Comparison of ENCODE assay signal across 8 mouse cellular contexts in genomic region chr6:136804705-136805408, GRCm38 (mm10). TPM values are rescaled to one million over a fixed set of nuclear protein-coding genes. Genes with fewer than 3 reads are reported as not detected.
DNase-seq lines count a peak whose midpoint lies in the region; ATAC-seq and TF ChIP-seq lines count a peak whose summit lies in the region.

No protein-coding gene starts in this region.

- H3K27ac ChIP-seq in heart, embryonic 11.5 days (ENCODE audit: low read depth, low read length): peak overlapping the region; percentile 100
- H3K27ac ChIP-seq in ES-Bruce4 (ENCODE audit: insufficient read depth, low read length): peak overlapping the region; percentile 54
- H3K27ac ChIP-seq in forebrain, embryonic 16.5 days (ENCODE audit: low read length): peak overlapping the region; percentile 100
- peak overlapping the region; percentile 100 for H3K27ac ChIP-seq in liver, embryonic 15.5 days (replicated peaks)

- H3K4me3 ChIP-seq in heart, embryonic 11.5 days (ENCODE audit: low read depth, low read length): peak overlapping the region; percentile 75
- 0 out of 2 replicates have a peak overlapping the region, but pooled peaks have one; percentile 8 for H3K4me3 ChIP-seq in ES-Bruce4 (ENCODE audit: low read depth, low read length)
- peak overlapping the region; percentile 82 for H3K4me3 ChIP-seq in forebrain, embryonic 16.5 days (replicated peaks; ENCODE audit: low read length)
- H3K4me3 ChIP-seq in liver, embryonic 15.5 days (replicated peaks): peak overlapping the region; percentile 67

- 32% methylated on average over 9 of the region's 9 CpGs for WGBS in heart, embryonic 11.5 days (ENCODE audit: insufficient replicate concordance)
- 25% methylated on average over 9 of the region's 9 CpGs for WGBS in forebrain, embryonic 16.5 days
- 6% methylated on average over 9 of the region's 9 CpGs for WGBS in liver, embryonic 15.5 days (ENCODE audit: insufficient replicate concordance)

- peak overlapping the region; percentile 99 for H3K9ac ChIP-seq in heart, embryonic 11.5 days (ENCODE audit: low read depth, low read length)
- peak overlapping the region; percentile 29; the same call in 1 of the 2 replicates for H3K9ac ChIP-seq in ES-Bruce4 (ENCODE audit: low read depth, poor library complexity, severe bottlenecking)
- peak overlapping the region; percentile 96; the same call in 1 of the 2 replicates for H3K9ac ChIP-seq in forebrain, embryonic 16.5 days (replicated peaks; ENCODE audit: low read depth, low read length)
- peak overlapping the region; percentile 84 for H3K9ac ChIP-seq in liver, embryonic 15.5 days

- no peak for ATAC-seq in heart, embryonic 11.5 days (replicated peaks; ENCODE audit: insufficient number of reproducible peaks, low FRiP score, low TSS enrichment)
- ATAC-seq in forebrain, embryonic 16.5 days: no peak
- no peak for ATAC-seq in liver, embryonic 15.5 days (ENCODE audit: insufficient read depth)

- intact Hi-C loops in heart, postnatal 14 days (cut with DNase I): loop anchor here (2.0 kb wide), 1 partner anchor 26 kb away; no protein-coding TSS in a partner anchor

- no peaks in the 10 kb centered on the region for H3K9me3 ChIP-seq in heart, embryonic 11.5 days (replicated peaks; ENCODE audit: control insufficient read depth, low read length)
- peaks cover 3% of the 10 kb centered on the region; the same call in 1 of the 2 replicates for H3K9me3 ChIP-seq in ES-Bruce4 (replicated peaks; ENCODE audit: control insufficient read depth, insufficient read depth, low read length, poor library complexity, severe bottlenecking)
- H3K9me3 ChIP-seq in forebrain, embryonic 16.5 days (ENCODE audit: control insufficient read depth, low read length): no peaks in the 10 kb centered on the region
- no peaks in the 10 kb centered on the region for H3K9me3 ChIP-seq in liver, embryonic 15.5 days (replicated peaks)

- peaks cover 11% of the 10 kb centered on the region for H3K4me1 ChIP-seq in heart, embryonic 11.5 days (ENCODE audit: control insufficient read depth, insufficient read depth, low read length)
- H3K4me1 ChIP-seq in ES-Bruce4 (ENCODE audit: control insufficient read depth, insufficient read depth, low read length): peaks cover 4% of the 10 kb centered on the region
- peaks cover 28% of the 10 kb centered on the region for H3K4me1 ChIP-seq in forebrain, embryonic 16.5 days (replicated peaks; ENCODE audit: control insufficient read depth, insufficient read depth, low read length)
- peaks cover 65% of the 10 kb centered on the region for H3K4me1 ChIP-seq in liver, embryonic 15.5 days (replicated peaks)

- no peak for TF ChIP-seq EP300 in ES-Bruce4 (IDR thresholded peaks at IDR 0.05; ENCODE audit: insufficient read depth, low read depth, low read length)

- H3K27me3 ChIP-seq in heart, embryonic 11.5 days (ENCODE audit: control insufficient read depth, insufficient read depth, low read length): no peaks in the 10 kb centered on the region
- no peaks in the 10 kb centered on the region; the same call in 1 of the 2 replicates for H3K27me3 ChIP-seq in ES-Bruce4 (ENCODE audit: control insufficient read depth, insufficient read depth, low read length, poor library complexity, severe bottlenecking)
- H3K27me3 ChIP-seq in forebrain, embryonic 16.5 days (replicated peaks; ENCODE audit: control insufficient read depth, insufficient read depth, low read length): no peaks in the 10 kb centered on the region
- no peaks in the 10 kb centered on the region for H3K27me3 ChIP-seq in liver, embryonic 15.5 days

- TF ChIP-seq POLR2A in ES-Bruce4 (IDR thresholded peaks at IDR 0.05; ENCODE audit: insufficient read depth, low read length): no peak

- H3K36me3 ChIP-seq in heart, embryonic 11.5 days (ENCODE audit: control insufficient read depth, insufficient read depth, low read length): no peaks in the 10 kb centered on the region
- peaks cover 4% of the 10 kb centered on the region; the same call in 1 of the 2 replicates for H3K36me3 ChIP-seq in ES-Bruce4 (ENCODE audit: control insufficient read depth, insufficient read depth, low read length, poor library complexity, severe bottlenecking)
- H3K36me3 ChIP-seq in forebrain, embryonic 16.5 days (ENCODE audit: control insufficient read depth, insufficient read depth): no peaks in the 10 kb centered on the region
- no peaks in the 10 kb centered on the region for H3K36me3 ChIP-seq in liver, embryonic 15.5 days (replicated peaks)

- no peak for DNase-seq in heart, postnatal 14 days
- DNase-seq in adrenal gland, postnatal 36 days: no peak
- DNase-seq in thymus, adult 18-20 months: no peak
- no peak for DNase-seq in spleen, postnatal 4 days (ENCODE audit: low spot score in 2 of 2)

- peak overlapping the region; percentile 95 for H3K4me2 ChIP-seq in heart, embryonic 11.5 days
- H3K4me2 ChIP-seq in forebrain, embryonic 16.5 days (ENCODE audit: low read length): peak overlapping the region; percentile 81
- peak overlapping the region; percentile 84 for H3K4me2 ChIP-seq in liver, embryonic 15.5 days

- no peak for TF ChIP-seq CTCF in ES-Bruce4 (IDR thresholded peaks at IDR 0.05; ENCODE audit: low read depth, low read length)

RNA-seq across cellular contexts. Expression of gene Hist4h4, which starts 0.6 kb away (rescaled TPM):
- polyA plus RNA-seq in heart, embryonic 11.5 days (2014; fragmentation: Nextera tagmentation; extraction: Ambion mirVana): 0.17 and 0.51 TPM in 2 replicates
- 10 to 100 TPM; 12.1 to 15.3 TPM for total RNA-seq in heart, postnatal 14 days (2021)
- 0.46 and 0.63 TPM in 2 replicates for polyA plus RNA-seq in ES-Bruce4 (2011; ENCODE audit: insufficient read depth, insufficient read length, low read depth, missing spikeins)
- 0.62 and 0.81 TPM in 2 replicates for polyA plus RNA-seq in forebrain, embryonic 16.5 days (2015; fragmentation: Nextera tagmentation; extraction: Ambion mirVana)
- polyA plus RNA-seq in liver, embryonic 15.5 days (2015; fragmentation: Nextera tagmentation; extraction: Ambion mirVana): 0.93 and 1.2 TPM in 2 replicates
- 10 to 100 TPM; 11.3 to 12.3 TPM for total RNA-seq in adrenal gland, postnatal 36 days (2021)

RNA-seq across cellular contexts. Expression of gene H2afj, which starts 3.2 kb away (rescaled TPM):
- polyA plus RNA-seq in heart, embryonic 11.5 days (2014; fragmentation: Nextera tagmentation; extraction: Ambion mirVana): 81.7 and 91.1 TPM in 2 replicates
- 10 to 100 TPM; 33.4 to 38.2 TPM for total RNA-seq in heart, postnatal 14 days (2021)
- 34.3 and 45.0 TPM in 2 replicates for polyA plus RNA-seq in ES-Bruce4 (2011; ENCODE audit: insufficient read depth, insufficient read length, low read depth, missing spikeins)
- polyA plus RNA-seq in forebrain, embryonic 16.5 days (2015; fragmentation: Nextera tagmentation; extraction: Ambion mirVana): 107 and 113 TPM in 2 replicates
- 113 and 131 TPM in 2 replicates for polyA plus RNA-seq in liver, embryonic 15.5 days (2015; fragmentation: Nextera tagmentation; extraction: Ambion mirVana)
- 100 to 1,000 TPM; 173 to 208 TPM for total RNA-seq in adrenal gland, postnatal 36 days (2021)

RNA-seq across cellular contexts. Expression of gene BC049715, which starts 22.6 kb away (rescaled TPM):
- polyA plus RNA-seq in heart, embryonic 11.5 days (2014; fragmentation: Nextera tagmentation; extraction: Ambion mirVana): 1.6 and 2.1 TPM in 2 replicates
- 1 to 10 TPM; 1.0 to 1.3 TPM for total RNA-seq in heart, postnatal 14 days (2021)
- 0.25 and 0.49 TPM in 2 replicates for polyA plus RNA-seq in ES-Bruce4 (2011; ENCODE audit: insufficient read depth, insufficient read length, low read depth, missing spikeins)
- 1.0 and 1.4 TPM in 2 replicates for polyA plus RNA-seq in forebrain, embryonic 16.5 days (2015; fragmentation: Nextera tagmentation; extraction: Ambion mirVana)
- 0.71 and 1.0 TPM in 2 replicates for polyA plus RNA-seq in liver, embryonic 15.5 days (2015; fragmentation: Nextera tagmentation; extraction: Ambion mirVana)
- 1 to 10 TPM in 1 of 2 experiments, under 1 TPM in 1; 0.43 to 1.2 TPM for total RNA-seq in adrenal gland, postnatal 36 days (2021)

RNA-seq across cellular contexts. Expression of gene Wbp11, which starts 23.2 kb away (rescaled TPM):
- 93.5 and 107 TPM in 2 replicates for polyA plus RNA-seq in heart, embryonic 11.5 days (2014; fragmentation: Nextera tagmentation; extraction: Ambion mirVana)
- 10 to 100 TPM; 64.3 to 66.0 TPM for total RNA-seq in heart, postnatal 14 days (2021)
- 151 and 164 TPM in 2 replicates for polyA plus RNA-seq in ES-Bruce4 (2011; ENCODE audit: insufficient read depth, insufficient read length, low read depth, missing spikeins)
- polyA plus RNA-seq in forebrain, embryonic 16.5 days (2015; fragmentation: Nextera tagmentation; extraction: Ambion mirVana): 79.2 and 82.3 TPM in 2 replicates
- 49.0 and 51.6 TPM in 2 replicates for polyA plus RNA-seq in liver, embryonic 15.5 days (2015; fragmentation: Nextera tagmentation; extraction: Ambion mirVana)
- total RNA-seq in adrenal gland, postnatal 36 days (2021): 10 to 100 TPM; 77.0 to 78.2 TPM

RNA-seq across cellular contexts. Expression of gene Gucy2c, which starts 23.3 kb away (rescaled TPM):
- 0.11 TPM in 1 of 2 replicates, not detected in the other for polyA plus RNA-seq in heart, embryonic 11.5 days (2014; fragmentation: Nextera tagmentation; extraction: Ambion mirVana)
- not detected for total RNA-seq in heart, postnatal 14 days (2021)
- polyA plus RNA-seq in ES-Bruce4 (2011; ENCODE audit: insufficient read depth, insufficient read length, low read depth, missing spikeins): not detected in 2 replicates
- polyA plus RNA-seq in forebrain, embryonic 16.5 days (2015; fragmentation: Nextera tagmentation; extraction: Ambion mirVana): 0.15 TPM in 1 of 2 replicates, not detected in the other
- 0.26 and 0.37 TPM in 2 replicates for polyA plus RNA-seq in liver, embryonic 15.5 days (2015; fragmentation: Nextera tagmentation; extraction: Ambion mirVana)
- not detected for total RNA-seq in adrenal gland, postnatal 36 days (2021)

Comparison
In these comparisons a context has a peak if more than half of its experiments do, and no peak if none do; other contexts are left out.
1. H3K4me3 ChIP-seq: peak in every context shown above with its lines; median percentile 82 in forebrain, embryonic 16.5 days; 75 in heart, embryonic 11.5 days; 67 in liver, embryonic 15.5 days; 8 in ES-Bruce4.
2. H3K9ac ChIP-seq: peak in every context shown above with its lines; median percentile 99 in heart, embryonic 11.5 days; 96 in forebrain, embryonic 16.5 days; 84 in liver, embryonic 15.5 days; 29 in ES-Bruce4.